Mouse (Mus musculus) hindbrain, embryonic 15.5 days (tissue): ENCODE measurements around the gene Mctp1. TPM values are rescaled to one million over a fixed set of nuclear protein-coding genes. Genes with fewer than 3 reads are reported as not detected.
"Not testable (repeated sequence)": the region's sequence is repeated elsewhere in the genome, so short reads cannot be mapped to it uniquely, and the experiment has no call there.

Experiments used
- ATAC-seq: fragments of 200-750 bp; cut with Nextera tagmentation; 2 replicates; pipeline ENCODE4 v1.8.0; 2017; ENCODE audit warnings: low read depth, moderate number of reproducible peaks, moderate TSS enrichment; ENCODE audit not compliant: low FRiP score
- H3K27ac ChIP-seq: fragments of 300-500 bp; sonication (generic); replicated peaks from 2 replicates; pipeline ENCODE4 v1.5.1; 2015; ENCODE audit warnings: mild to moderate bottlenecking, inconsistent platforms
- H3K27me3 ChIP-seq: fragments of 300-500 bp; sonication (generic); 2 replicates; pipeline ENCODE4 v1.6.1; 2015; ENCODE audit warnings: control low read depth, inconsistent platforms
- H3K36me3 ChIP-seq: fragments of 300-500 bp; sonication (generic); 2 replicates; pipeline ENCODE4 v1.6.1; 2015; ENCODE audit warnings: control low read depth, inconsistent platforms
- H3K4me1 ChIP-seq: fragments of 300-500 bp; sonication (generic); replicated peaks from 2 replicates; pipeline ENCODE4 v1.6.1; 2015; ENCODE audit warnings: control low read depth, inconsistent platforms
- H3K4me2 ChIP-seq: fragments of 300-500 bp; sonication (generic); 2 replicates; pipeline ENCODE4 v1.6.1; 2015; ENCODE audit warnings: moderate library complexity, mild to moderate bottlenecking, inconsistent platforms
- H3K4me3 ChIP-seq: fragments of 300-500 bp; sonication (generic); 2 replicates; pipeline ENCODE4 v1.5.1; 2015; ENCODE audit warnings: mild to moderate bottlenecking, inconsistent platforms
- H3K9ac ChIP-seq: fragments of 300-500 bp; sonication (generic); 2 replicates; pipeline ENCODE4 v1.6.1; 2015; ENCODE audit warnings: inconsistent platforms
- H3K9me3 ChIP-seq: fragments of 300-500 bp; sonication (generic); 2 replicates; pipeline ENCODE4 v1.6.1; 2016; ENCODE audit warnings: control low read depth, inconsistent platforms
- WGBS: fragments of 180-500 bp; shearing (Covaris S2); methylation state at CpG from one replicate; pipeline ENCODE4 v1.1.7; 2015; 5-methylcytosine and 5-hydroxymethylcytosine counted together
- polyA plus RNA-seq: library from polyadenylated mRNA; unstranded; fragments of >200 nt; fragmentation: Nextera tagmentation; extraction: Ambion mirVana; gene quantifications from 2 replicates; pipeline ENCODE4 v1.2.1, GENCODE M21; 2015

The Mctp1 gene
- 3.9 and 4.3 TPM in 2 replicates for polyA plus RNA-seq

DNA sequence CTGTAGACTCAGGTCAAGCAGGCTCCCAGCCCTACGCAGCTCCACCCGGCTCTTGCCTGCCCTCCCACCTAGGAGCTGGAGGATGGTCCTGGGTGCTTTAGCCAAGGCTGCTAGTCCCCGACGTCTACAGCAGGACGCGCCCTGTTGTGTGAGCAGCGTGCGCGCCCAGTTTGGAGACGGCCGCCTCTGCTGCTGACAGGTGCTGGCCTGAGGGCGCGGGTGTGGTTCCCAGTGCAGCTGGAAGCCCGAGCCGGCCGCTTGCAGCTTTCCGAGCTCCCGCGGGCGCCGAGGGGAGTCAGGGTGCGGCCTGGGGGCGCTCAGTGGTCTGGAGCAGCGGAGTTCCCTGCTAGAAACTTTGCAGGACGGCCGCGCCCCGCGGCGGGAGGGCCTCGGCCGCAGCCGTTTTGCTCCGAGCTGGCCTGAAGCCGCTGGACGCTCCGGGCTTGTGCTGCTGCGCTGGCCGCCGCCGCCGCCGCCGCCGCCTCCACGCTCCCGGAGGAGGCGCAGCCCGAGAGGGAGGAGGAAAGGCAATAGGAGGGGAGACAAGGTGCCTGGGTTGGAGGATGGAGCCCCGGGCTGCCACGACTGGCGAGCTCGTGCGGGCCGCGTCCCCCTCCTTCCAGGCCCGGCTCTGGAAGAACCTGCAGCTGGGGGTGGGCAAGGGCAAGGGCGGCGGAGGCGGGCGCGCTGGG, at the start of gene Mctp1:
Gene Mctp1, plus strand, starts transcription at position 564 of the 692 bp plus-strand sequence.
- peak within 1 kb of the TSS; percentile 98 for H3K4me2 ChIP-seq
- peak within 1 kb of the TSS; percentile 74 for H3K9ac ChIP-seq
- H3K9me3 ChIP-seq = no peaks in the 10 kb centered on the region
- under 1% methylated on average over 52 of the region's 62 CpGs for WGBS
- peaks cover 8% of the 10 kb centered on the region for H3K27me3 ChIP-seq
- peak within 1 kb of the TSS; percentile 58 for H3K27ac ChIP-seq
- H3K4me1 ChIP-seq = peaks cover 11% of the 10 kb centered on the region; the same call in 1 of the 2 replicates
- peak within 1 kb of the TSS; percentile 93 for H3K4me3 ChIP-seq
- peak; percentile 81 for ATAC-seq
- H3K36me3 ChIP-seq = no peaks in the 10 kb centered on the region

DNA sequence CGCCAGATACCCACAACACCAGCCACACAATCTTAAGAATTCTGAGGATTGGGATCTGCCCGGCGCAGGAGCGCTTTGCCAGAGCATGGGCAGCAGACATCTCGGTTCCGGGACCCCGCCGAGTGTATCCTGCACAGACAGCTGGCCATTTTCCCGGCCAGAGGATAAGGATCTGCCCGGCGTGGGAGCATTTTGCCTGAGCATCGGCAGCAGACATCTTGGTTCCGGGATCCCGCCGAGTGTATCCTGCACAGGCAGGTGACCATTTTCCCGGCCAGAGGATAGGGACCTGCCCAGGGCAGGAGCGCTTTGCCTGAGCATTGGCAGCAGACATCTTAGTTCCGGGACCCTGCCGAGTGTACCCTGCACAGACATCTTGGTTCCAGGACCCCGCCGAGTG, 38.4 kb upstream of the Mctp1 start:
- not testable (repeated sequence) for H3K9me3 ChIP-seq, H3K9ac ChIP-seq, H3K36me3 ChIP-seq

DNA sequence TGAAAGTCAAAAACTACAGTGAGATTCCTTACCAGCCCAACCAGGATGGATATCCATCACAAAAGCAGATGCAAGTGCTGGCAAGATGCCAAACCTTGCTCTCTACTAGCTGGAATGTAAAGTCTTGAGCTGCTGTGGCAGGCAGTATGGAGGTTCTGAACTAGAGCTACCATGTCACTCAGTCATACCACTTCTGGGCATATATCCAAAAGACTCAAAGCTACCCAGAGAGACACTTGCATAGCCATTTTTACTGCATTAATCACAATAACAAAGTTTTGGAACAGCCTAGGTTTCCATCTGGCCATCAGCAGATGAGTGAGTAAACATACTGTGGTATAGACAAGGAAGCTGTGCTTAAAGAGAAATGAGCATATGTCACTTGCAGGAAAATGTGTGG, 25.6 kb upstream of the Mctp1 start:
- H3K4me1 ChIP-seq = no peaks in the 10 kb centered on the region
- H3K9me3 ChIP-seq = no peaks in the 10 kb centered on the region
- H3K27ac ChIP-seq = no peak overlapping the region
- no peak overlapping the region for H3K4me3 ChIP-seq
- H3K9ac ChIP-seq = no peak overlapping the region
- no peaks in the 10 kb centered on the region for H3K36me3 ChIP-seq
- 0 out of 2 replicates have a peak, but pooled peaks have one; percentile 54 for ATAC-seq
- no peak overlapping the region for H3K4me2 ChIP-seq
- no peaks in the 10 kb centered on the region for H3K27me3 ChIP-seq

More for the DNA sequence above, 38.4 kb upstream of the Mctp1 start:
- not testable (repeated sequence) for ATAC-seq, H3K27ac ChIP-seq, H3K27me3 ChIP-seq, H3K4me1 ChIP-seq, H3K4me2 ChIP-seq, H3K4me3 ChIP-seq
- WGBS = 85% methylated on average over 21 of the region's 21 CpGs

DNA sequence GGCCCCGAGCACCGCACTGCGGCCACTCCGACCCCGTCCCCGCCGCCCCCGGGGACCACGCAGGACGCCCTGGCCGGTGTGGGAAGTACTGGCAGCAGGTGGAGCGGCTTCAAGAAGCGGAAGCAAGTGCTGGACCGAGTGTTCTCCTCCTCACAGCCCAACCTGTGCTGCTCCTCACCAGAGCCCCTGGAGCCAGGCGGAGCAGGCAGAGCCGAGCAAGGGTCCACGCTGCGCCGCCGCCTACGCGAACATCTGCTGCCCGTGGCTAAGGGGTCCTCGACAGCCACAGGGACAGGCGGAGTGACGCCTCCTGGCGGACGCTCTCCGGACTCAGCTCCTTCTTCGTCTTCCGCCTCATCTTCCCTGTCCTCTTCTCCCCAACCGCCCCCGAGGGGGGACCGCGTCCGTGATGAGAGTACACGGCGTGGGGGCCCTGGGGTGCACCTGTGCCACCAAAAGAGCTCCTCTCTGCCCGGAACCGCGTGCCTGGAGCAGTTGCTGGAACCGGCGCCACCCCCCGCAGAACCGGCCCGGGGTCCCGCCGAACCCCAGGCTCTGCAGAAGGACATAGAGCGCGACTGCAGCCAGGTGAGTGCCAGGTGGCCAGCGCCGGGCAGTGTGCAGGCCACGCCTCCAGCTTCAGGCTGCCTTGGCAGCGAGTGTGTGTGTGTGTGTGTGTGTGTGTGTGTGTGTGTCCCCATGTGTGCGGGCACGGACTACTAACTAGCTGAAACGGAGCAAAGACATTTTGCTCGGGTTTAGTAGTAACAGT, 515 bp downstream of the Mctp1 start:
- Histone ChIP-seq H3K27ac (peak overlapping the region; percentile 58), H3K4me1 (peaks cover 11% of the 10 kb centered on the region; the same call in 1 of the 2 replicates), H3K9ac (peak overlapping the region; percentile 74), H3K36me3 (no peaks in the 10 kb centered on the region), H3K4me2 (peak overlapping the region; percentile 98), H3K27me3 (peaks cover 8% of the 10 kb centered on the region), H3K4me3 (peak overlapping the region; percentile 93), H3K9me3 (no peaks in the 10 kb centered on the region)
- WGBS = 1% methylated on average over 53 of the region's 58 CpGs
- ATAC-seq = peak; percentile 94

DNA sequence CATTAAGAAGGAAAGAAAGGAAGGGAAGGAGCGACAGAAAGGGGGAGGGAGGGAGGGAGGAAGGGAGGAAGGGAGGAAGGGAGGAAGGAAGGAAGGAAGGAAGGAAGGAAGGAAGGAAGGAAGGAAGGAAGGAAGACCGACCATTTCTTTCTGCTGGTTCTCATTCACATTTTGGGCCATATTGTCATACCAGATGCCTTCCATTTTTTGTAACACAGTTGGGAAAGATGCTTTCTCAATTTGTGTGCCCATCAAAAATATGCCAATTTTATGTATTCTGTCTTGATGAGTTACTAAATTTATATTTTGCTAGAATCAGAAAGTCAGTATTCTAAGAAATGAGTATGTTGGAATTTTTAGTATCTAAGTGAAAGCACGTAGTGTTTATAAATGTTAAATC, 4.3 kb downstream of the Mctp1 start:
- Histone ChIP-seq H3K27ac (no peak overlapping the region), H3K4me1 (peaks cover 10% of the 10 kb centered on the region; the same call in 1 of the 2 replicates), H3K27me3 (no peaks in the 10 kb centered on the region), H3K36me3 (no peaks in the 10 kb centered on the region), H3K4me2 (no peak overlapping the region), H3K9me3 (no peaks in the 10 kb centered on the region), H3K9ac (no peak overlapping the region), H3K4me3 (no peak overlapping the region)
- ATAC-seq = no peak
- WGBS = 79% methylated on average over 3 of the region's 3 CpGs

DNA sequence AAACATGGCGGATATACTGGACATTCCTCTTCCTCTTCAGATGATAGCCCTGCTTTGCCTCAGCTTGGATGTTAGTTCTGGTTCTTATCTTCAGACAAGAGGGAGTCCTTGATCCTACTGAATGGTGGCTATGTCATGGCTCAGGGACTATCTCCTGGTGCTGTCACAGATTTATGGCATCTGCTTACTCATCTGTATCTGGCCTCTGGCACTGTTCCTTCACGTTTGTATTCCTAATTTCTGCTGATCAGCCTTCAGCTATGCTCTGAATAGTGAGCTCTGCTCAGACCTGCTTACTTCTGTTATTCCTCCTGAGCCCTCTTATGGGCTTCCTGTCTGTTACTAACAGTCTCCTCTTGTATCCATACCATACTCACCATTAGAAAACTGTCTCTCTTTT, 7.6 kb downstream of the Mctp1 start:
- Histone ChIP-seq H3K4me2 (no peak overlapping the region), H3K27ac (no peak overlapping the region), H3K9ac (no peak overlapping the region), H3K4me3 (no peak overlapping the region), H3K36me3 (no peaks in the 10 kb centered on the region), H3K27me3 (no peaks in the 10 kb centered on the region), H3K4me1 (no peaks in the 10 kb centered on the region), H3K9me3 (no peaks in the 10 kb centered on the region)
- ATAC-seq = no peak
- WGBS = 60% methylated on average over 2 of the region's 2 CpGs

DNA sequence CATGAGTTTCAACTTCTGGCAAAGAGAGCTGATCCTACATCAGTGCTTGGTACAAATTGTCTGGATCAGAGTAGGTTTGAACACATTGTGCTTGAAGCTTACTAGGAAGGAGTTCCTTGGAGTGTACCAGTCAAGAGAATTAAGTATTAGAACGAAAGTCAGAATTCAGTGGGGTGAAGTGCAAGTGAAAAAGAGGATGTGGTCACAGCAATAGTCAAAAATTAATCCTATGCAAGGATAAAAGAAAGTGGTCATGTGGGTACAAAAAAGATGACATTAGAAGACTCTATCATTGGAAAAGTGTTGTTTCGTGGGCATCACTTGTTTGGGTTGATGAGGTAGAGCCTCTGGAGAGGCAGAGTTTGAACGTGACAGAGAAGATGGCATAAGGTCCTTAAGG, 8.8 kb downstream of the Mctp1 start:
- H3K4me1 ChIP-seq = no peaks in the 10 kb centered on the region
- no peak for ATAC-seq
- WGBS = 88% methylated on average over 3 of the region's 3 CpGs
- no peaks in the 10 kb centered on the region for H3K27me3 ChIP-seq
- no peak overlapping the region for H3K9ac ChIP-seq
- H3K36me3 ChIP-seq = no peaks in the 10 kb centered on the region
- no peak overlapping the region for H3K4me2 ChIP-seq
- H3K27ac ChIP-seq = no peak overlapping the region
- H3K4me3 ChIP-seq = no peak overlapping the region
- no peaks in the 10 kb centered on the region for H3K9me3 ChIP-seq

DNA sequence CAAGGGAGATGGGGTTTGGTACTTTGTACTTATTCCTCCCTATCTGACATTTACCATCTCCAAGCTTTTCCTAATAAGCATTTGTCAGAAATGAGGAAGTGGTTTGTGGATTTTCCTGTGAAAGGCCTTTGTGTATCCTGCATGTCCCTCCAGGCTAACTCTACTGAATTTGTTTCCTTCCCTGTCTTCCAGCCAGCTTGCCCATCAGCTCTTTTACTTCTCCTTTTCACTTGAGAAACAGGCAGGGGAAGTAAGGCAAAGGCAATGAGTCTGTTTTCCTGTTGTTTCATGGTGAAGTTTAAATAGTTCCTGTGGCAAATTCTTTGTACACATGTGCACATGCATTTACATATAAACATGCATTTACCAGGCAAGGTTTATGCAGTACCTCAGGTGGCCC, 11.6 kb downstream of the Mctp1 start:
- ATAC-seq = no peak
- H3K4me1 ChIP-seq = no peaks in the 10 kb centered on the region
- H3K27me3 ChIP-seq = no peaks in the 10 kb centered on the region

DNA sequence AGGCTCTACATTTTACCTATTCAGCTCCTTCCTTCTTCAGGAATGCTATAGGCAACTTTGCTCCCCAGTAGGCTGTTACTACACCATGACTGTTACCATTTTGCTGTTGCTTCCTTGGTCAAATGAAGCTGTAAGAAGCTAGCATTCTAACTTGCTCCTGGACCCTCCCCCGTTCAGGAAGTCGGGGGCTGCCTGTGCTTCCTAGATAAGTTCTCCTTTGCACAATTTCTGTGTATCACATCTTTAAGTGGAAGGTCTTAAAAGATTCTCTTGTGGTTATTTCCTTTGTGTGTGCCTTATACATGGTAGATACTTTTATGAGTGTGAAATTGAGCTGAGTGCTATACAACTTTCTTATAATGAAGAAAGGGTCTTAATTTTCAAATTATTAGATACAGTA, 25.0 kb downstream of the Mctp1 start:
- H3K27me3 ChIP-seq = no peaks in the 10 kb centered on the region
- ATAC-seq = no peak
- H3K4me3 ChIP-seq = no peak overlapping the region
- no peaks in the 10 kb centered on the region for H3K36me3 ChIP-seq
- 85% methylated on average over 2 of the region's 2 CpGs for WGBS
- no peak overlapping the region for H3K27ac ChIP-seq
- no peaks in the 10 kb centered on the region for H3K4me1 ChIP-seq
- no peak overlapping the region for H3K4me2 ChIP-seq
- no peaks in the 10 kb centered on the region for H3K9me3 ChIP-seq
- no peak overlapping the region for H3K9ac ChIP-seq

More for the DNA sequence above, 11.6 kb downstream of the Mctp1 start:
- Histone ChIP-seq H3K36me3 (no peaks in the 10 kb centered on the region), H3K9me3 (no peaks in the 10 kb centered on the region), H3K4me2 (no peak overlapping the region), H3K27ac (no peak overlapping the region), H3K4me3 (no peak overlapping the region), H3K9ac (no peak overlapping the region)

DNA sequence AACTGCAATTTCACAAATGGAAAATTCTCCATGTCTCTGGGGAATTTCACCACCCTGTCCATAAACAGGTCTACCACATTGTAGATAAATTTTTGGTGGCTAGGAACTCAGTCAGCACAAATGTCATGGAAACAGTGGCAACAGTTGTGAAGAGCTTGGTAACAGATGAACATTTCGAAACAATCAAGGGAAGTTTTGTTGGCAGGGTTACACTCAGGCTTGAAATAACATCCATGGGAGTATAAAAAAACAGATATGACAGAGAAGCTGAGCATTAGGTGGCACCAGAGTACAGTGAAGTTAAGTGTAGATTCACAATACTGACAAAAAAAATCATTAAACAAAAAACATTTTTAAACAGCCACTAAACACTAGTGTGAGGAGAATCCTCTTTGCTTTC, 26.3 kb downstream of the Mctp1 start:
- Histone ChIP-seq H3K4me2 (no peak overlapping the region), H3K27ac (no peak overlapping the region), H3K9ac (no peak overlapping the region), H3K4me3 (no peak overlapping the region), H3K27me3 (no peaks in the 10 kb centered on the region), H3K36me3 (no peaks in the 10 kb centered on the region), H3K4me1 (no peaks in the 10 kb centered on the region), H3K9me3 (no peaks in the 10 kb centered on the region)
- WGBS = 87% methylated on average over 1 of the region's 1 CpGs
- ATAC-seq = no peak

DNA sequence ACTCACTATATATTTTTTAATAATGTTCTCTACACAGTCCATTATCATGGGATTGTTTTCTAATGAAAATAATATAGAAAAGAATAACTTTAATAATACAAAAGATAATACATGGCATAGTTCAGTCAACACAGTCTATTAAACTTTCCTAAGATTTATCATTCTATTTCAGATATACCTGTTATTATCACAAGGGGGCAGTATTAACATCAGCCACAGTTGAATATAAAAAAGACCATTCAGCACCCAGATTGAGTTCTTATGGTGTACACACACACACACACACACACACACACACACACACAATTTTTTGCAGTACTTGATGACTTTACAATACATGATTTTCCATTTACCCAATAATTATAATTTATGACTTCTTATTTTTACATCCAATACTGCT, 31.0 kb downstream of the Mctp1 start:
- Histone ChIP-seq H3K36me3 (no peaks in the 10 kb centered on the region), H3K9me3 (no peaks in the 10 kb centered on the region), H3K4me3 (no peak overlapping the region), H3K4me2 (no peak overlapping the region), H3K9ac (no peak overlapping the region), H3K27ac (no peak overlapping the region), H3K4me1 (no peaks in the 10 kb centered on the region), H3K27me3 (no peaks in the 10 kb centered on the region)
- ATAC-seq = no peak

DNA sequence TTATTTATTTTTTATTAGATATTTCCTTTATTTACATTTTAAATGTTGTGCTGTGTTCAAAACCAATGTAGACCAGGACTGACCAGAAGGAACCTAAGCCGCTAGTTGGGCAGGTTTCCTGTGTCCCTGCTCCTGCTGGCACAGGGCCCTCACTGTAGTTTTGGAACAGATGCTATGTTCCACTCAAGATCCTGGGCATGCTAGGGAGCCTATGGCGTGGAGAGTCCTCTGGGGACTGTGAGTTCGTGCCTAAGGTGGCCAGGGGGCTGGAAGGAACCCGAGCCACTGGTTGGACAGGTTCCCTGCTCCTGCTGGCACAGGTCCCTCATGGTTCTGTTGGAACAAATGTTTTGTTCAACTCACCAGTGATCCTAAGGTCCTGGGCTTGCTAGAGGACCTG, 35.8 kb downstream of the Mctp1 start:
- H3K27ac ChIP-seq = no peak overlapping the region
- H3K27me3 ChIP-seq = no peaks in the 10 kb centered on the region
- H3K4me2 ChIP-seq = no peak overlapping the region
- no peak for ATAC-seq
- no peaks in the 10 kb centered on the region for H3K36me3 ChIP-seq
- no peaks in the 10 kb centered on the region for H3K4me1 ChIP-seq
- no peak overlapping the region for H3K4me3 ChIP-seq
- H3K9ac ChIP-seq = no peak overlapping the region
- no peaks in the 10 kb centered on the region for H3K9me3 ChIP-seq
- 84% methylated on average over 4 of the region's 4 CpGs for WGBS
